Mouse (Mus musculus): ENCODE measurements around the gene Ints14.

- TF ChIP-seq CTCF (IDR thresholded peaks at IDR 0.05; ENCODE audit: control insufficient read depth, insufficient read depth, insufficient replicate concordance, low read depth, low read length), result no peak
- no peak for TF ChIP-seq POLR2A (IDR thresholded peaks at IDR 0.05; ENCODE audit: control insufficient read depth, low read depth, low read length)
Observed at GRCm38 (mm10) chr9:64938535-64938934, 22.2 kb upstream of the Ints14 start.

Data from testis, adult 2 months (tissue).